Comparison of ENCODE assay signal across 13 mouse cellular contexts in the genomic region with DNA sequence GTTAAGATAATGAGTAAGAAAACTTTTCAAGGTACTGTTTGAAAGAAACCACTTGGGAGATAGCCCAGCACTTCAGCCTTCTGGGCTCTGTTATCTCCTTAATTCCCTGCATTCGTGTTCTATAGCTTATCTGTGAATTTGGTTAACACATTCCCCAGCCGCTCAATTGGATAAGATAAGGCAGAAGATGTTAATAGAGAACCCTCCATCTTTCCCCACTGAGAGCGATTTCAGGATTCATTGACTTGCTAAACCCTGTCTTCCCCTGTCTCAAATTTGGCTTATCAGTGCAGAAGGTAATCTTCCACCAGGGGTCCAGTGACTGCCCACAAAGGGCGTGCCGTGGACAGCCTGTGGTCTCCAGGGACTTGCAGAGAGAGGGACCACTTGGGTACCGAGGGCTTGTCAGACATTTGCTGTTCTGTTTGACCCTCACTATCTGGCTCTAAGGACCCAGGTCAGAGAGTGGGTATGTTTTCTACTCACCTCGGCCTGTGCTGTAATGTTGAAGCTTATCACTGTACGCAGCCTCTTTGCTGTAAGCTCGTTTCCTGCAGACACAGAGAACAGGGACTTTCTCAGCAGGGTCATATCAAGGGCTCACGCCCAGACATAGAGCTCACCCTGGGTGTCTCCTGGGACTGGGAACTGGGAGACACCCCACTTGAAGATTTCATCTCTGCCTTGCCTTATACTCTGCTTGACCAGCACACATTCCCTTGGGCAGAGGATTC.
DNase-seq lines count a peak whose midpoint lies in the region; ATAC-seq and TF ChIP-seq lines count a peak whose summit lies in the region.
"Had no signal": no experiment of that assay in that cellular context is flagged by ENCODE, and none has a peak within 500 bp of the region (broad histone marks: within the 10 kb centered on the region; RNA-seq: fewer than 3 reads in every experiment).

No protein-coding gene starts in this region.

- no peak for TF ChIP-seq CTCF in spleen, adult 2 months (IDR thresholded peaks at IDR 0.05; ENCODE audit: extremely low read depth, insufficient read depth, insufficient read length, insufficient replicate concordance)

- no peak overlapping the region for H3K4me3 ChIP-seq in spleen, adult 2 months (ENCODE audit: extremely low read depth, insufficient read depth, insufficient read length)
- H3K4me3 ChIP-seq: forebrain, embryonic 13.5 days; limb, embryonic 10.5 days had no signal

- H3K27me3 ChIP-seq in spleen, adult 2 months (ENCODE audit: control insufficient read depth, insufficient read depth, low read length), result no peaks in the 10 kb centered on the region
- H3K27me3 ChIP-seq: forebrain, embryonic 13.5 days had no signal

- no peak for TF ChIP-seq POLR2A in spleen, adult 2 months (IDR thresholded peaks at IDR 0.05; ENCODE audit: low read depth, low read length)

- H3K36me3 ChIP-seq in spleen, adult 2 months (ENCODE audit: control insufficient read depth, insufficient read depth, low read length), result no peaks in the 10 kb centered on the region
- H3K36me3 ChIP-seq: limb, embryonic 10.5 days had no signal

- H3K4me1 ChIP-seq in spleen, adult 2 months (ENCODE audit: control insufficient read depth, insufficient read depth, insufficient read length), result no peaks in the 10 kb centered on the region
- H3K4me1 ChIP-seq: forebrain, embryonic 13.5 days; limb, embryonic 10.5 days had no signal

- H3K27ac ChIP-seq in spleen, adult 2 months (ENCODE audit: insufficient read depth, low read length), result peak overlapping the region; percentile 43; the same call in 1 of the 2 replicates
- H3K27ac ChIP-seq: forebrain, embryonic 13.5 days; limb, embryonic 10.5 days had no signal

- 69% methylated on average over 10 of the region's 10 CpGs for WGBS in spleen, adult 2 months

- ATAC-seq in megakaryocyte-erythroid progenitor cell, adult 5-6 weeks (replicated peaks; ENCODE audit: low FRiP score, low TSS enrichment, poor library complexity, severe bottlenecking), result peak; percentile 92
- ATAC-seq: forebrain, embryonic 13.5 days had no signal

- DNase-seq in spleen, adult 2 months (ENCODE audit: low read depth in 1 of 2, low spot score in 2 of 2), result no peak
- no peak for DNase-seq in spleen, adult 18-20 months
- DNase-seq in liver, result peak; percentile 76
- DNase-seq in adrenal gland, postnatal 10 days, result no peak
- DNase-seq in right cerebral cortex, adult 2 months (ENCODE audit: low spot score in 2 of 2), result no peak
- DNase-seq in urinary bladder, postnatal 10 days (ENCODE audit: low spot score), result no peak
- DNase-seq: adrenal gland, postnatal 14 days; cerebellum, adult 8-10 months; kidney, adult 8-10 months; lung, postnatal 10 days had no signal
